Mouse (Mus musculus): ENCODE measurements at regions not wholly inside any gene's neighbourhood (a gene's known extent, or its start where the extent isn't known, plus 50 kb on each side); places are given as distances from the start of the nearest gene placed in this dataset.

DNA sequence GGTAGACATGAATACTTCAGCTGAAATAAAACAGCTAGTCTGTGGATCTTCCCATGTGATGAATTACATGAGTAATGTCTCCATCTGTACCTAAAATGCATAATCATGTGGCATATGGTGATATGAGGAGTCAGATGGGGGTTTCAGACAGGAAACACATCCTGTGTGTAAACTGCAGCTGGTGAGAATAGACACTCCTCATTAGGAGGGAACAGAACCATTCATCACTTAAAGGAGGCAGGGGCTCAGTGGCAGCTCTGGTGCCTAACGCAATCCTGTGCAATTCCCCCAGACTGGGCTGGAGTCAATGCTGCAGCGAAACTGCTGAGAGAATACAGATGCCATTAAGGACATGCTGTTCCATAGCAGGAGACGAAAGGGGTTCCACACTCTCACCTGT is 103.3 kb upstream of the Egfl6 start:
- TF ChIP-seq CTCF (IDR thresholded peaks at IDR 0.05; ENCODE audit: insufficient read depth, low read length) (no peak), POLR2A (IDR thresholded peaks at IDR 0.05; ENCODE audit: borderline replicate concordance, extremely low read depth, low read depth, low read length) (no peak)
